Mouse (Mus musculus): ENCODE data around the gene Zfp882. TPM values are rescaled to one million over a fixed set of nuclear protein-coding genes. Genes with fewer than 3 reads are reported as not detected.

The Zfp882 gene
- polyA plus RNA-seq (2012; rRNA removed) = 0.53 and 0.68 TPM in 2 replicates

DNA sequence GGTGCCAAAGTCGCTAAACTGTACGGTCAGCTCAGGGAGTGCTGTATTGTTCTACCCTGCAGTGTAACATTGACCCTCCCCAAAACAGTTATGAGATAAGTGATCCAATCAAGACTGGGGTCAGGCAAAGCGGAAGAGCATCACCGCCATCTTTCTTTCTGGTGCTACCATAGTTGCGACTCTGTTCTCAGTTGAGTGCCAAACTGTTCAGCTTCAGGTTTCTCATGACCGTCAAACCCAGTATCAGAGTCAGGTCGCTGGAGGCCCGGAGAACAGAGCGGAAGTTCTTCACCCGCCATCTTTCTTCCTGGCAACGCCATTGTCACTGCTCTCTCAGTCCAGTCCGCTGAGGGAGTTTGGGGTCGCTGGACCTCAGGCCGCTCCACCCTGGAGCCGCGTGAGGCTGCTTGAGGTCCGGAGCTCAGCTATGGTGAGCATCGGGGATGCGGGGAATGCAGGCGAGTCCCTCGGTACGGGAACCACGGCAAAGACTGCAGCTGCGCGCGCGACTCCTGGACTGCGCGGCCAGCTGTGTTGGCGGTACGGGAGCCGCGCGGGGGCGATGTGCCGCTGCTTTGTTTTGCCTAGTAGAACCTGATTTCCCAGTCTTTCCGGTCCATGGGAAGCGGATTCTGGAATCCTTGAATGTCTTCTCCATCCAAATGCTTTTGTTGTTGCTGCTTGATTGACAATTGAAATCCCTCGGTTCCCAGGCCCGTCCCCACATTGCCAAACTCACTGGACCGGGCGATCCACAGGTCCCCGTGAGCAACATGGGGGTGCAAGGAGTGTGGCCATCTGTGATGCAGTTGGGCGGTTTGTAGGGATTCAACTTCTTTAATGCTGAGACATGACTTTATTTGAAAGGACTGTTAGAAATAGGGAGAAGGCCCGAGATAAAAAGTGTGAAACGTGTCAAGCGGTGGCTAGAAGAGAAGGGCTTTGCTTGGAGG is at the start of gene Zfp882, which contains the start of gene Zfp617:
Gene Zfp882 (plus strand): TSS at position 300 of the 953 bp plus-strand sequence.
Gene Zfp617 (plus strand): TSS at position 327 of the 953 bp plus-strand sequence.

DNA sequence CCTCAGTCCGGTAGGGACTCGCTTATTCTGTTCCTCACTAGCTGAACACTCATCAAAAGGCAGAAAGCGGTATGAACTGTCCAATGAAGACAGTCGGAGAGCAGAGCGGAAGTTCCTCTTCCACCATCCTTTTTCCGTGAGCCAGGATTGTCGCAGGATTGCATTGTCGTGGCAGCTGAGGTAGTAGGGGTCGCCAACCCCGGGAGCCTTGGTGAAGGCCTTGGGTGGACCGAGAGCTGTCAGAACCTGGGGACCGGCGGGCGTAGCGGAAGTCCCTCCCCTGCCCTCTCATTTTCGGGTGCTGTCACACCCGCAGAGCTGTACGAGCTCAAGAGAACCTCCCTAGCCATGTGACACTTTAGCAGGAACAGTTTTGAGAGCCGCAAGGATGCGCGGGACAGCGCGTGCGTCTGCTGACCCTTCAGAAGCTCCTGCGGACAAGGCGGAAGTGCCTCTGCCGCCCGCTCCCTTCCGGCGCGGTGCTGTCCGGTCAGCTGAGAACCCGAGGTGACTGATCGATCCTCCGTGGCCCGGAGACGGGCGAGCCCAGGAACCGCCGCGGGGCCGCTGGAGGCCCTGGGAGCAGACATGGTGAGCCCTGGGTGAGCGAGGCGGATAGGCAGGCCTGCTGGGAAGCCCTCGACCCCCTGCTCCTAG is 26.7 kb upstream of the Zfp882 start, which contains the start of gene Zfp709:
Gene Zfp709 (plus strand): TSS at position 402 of the 657 bp plus-strand sequence.

DNA sequence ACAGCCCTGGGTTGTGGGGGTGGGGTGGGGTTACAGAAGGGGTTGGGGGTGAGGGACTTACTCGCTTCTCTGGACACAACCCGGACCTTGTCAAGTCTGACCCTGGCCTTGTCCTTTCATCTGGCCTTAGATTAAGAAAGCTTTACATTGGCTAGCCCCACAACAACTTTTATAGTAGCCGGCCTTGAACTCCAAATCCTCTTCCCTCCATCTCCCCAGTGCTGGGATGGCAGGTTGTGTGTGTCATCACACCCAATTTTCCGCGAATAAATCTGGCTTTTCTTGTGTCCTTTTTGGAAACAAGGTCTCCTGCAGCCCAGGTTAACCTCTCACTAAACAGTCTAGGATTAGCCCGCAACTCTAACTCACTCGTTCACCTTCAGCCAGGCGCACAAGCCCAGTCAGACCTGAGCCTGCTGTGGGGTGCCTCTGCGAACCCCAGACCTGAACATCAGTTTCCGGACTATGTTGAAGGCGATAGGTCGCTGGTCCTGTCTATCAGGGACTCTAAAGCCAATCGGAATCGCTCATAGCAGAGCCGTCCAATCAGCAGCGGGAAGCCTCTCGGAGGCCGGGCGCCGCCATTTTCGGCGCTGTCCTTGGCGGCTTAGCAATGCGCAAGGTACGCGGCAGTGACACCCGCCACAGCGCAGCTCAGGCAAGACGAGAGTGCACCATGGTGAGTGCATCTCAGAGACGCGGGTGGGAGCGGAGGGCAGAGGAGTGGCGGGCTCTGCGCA is 42.2 kb downstream of the Zfp882 start, which contains the start of gene Zfp961:
Gene Zfp961 (plus strand): TSS at position 557 of the 740 bp plus-strand sequence.

Other genes starting within 250 kb of the Zfp882 start
- gene Unc13a, start 236.9 kb upstream of the Zfp882 start, polyA plus RNA-seq (2012; rRNA removed) = 0.08 and 0.20 TPM in 2 replicates
- 3.4 and 4.0 TPM in 2 replicates for gene Jak3, start 232.3 kb upstream of the Zfp882 start, polyA plus RNA-seq (2012; rRNA removed)
- gene Insl3, start 219.4 kb upstream of the Zfp882 start, polyA plus RNA-seq (2012; rRNA removed) = 0.70 and 1.2 TPM in 2 replicates
- 1.7 and 1.9 TPM in 2 replicates for gene B3gnt3, start 206.8 kb upstream of the Zfp882 start, polyA plus RNA-seq (2012; rRNA removed)
- 21.1 and 24.4 TPM in 2 replicates for gene Fcho1, start 182.9 kb upstream of the Zfp882 start, polyA plus RNA-seq (2012; rRNA removed)
- 0.40 and 0.55 TPM in 2 replicates for gene Zfp709, start 26.6 kb upstream of the Zfp882 start, polyA plus RNA-seq (2012; rRNA removed)
- 5.6 and 6.4 TPM in 2 replicates for gene Zfp617, start within 50 bp of the Zfp882 start, polyA plus RNA-seq (2012; rRNA removed)
- gene Zfp961, start 42.4 kb downstream of the Zfp882 start, polyA plus RNA-seq (2012; rRNA removed) = 8.4 and 9.4 TPM in 2 replicates
- 0.83 and 1.2 TPM in 2 replicates for gene Cyp4f18, start 101.0 kb downstream of the Zfp882 start, polyA plus RNA-seq (2012; rRNA removed)
- gene Olfr372, start 132.6 kb downstream of the Zfp882 start, polyA plus RNA-seq (2012; rRNA removed) = not detected in 2 replicates
- not detected in 2 replicates for gene Olfr373, start 174.6 kb downstream of the Zfp882 start, polyA plus RNA-seq (2012; rRNA removed)
- gene Olfr374, start 198.4 kb downstream of the Zfp882 start, polyA plus RNA-seq (2012; rRNA removed) = not detected in 2 replicates
- 54.5 and 55.8 TPM in 2 replicates for gene Tpm4, start 226.4 kb downstream of the Zfp882 start, polyA plus RNA-seq (2012; rRNA removed)